ENCODE assay signal across 8 mouse cellular contexts in genomic region chr13:102874465-102875143, GRCm38 (mm10).
DNase-seq lines count a peak whose midpoint lies in the region; ATAC-seq lines count a peak whose summit lies in the region.

No protein-coding gene starts in this region.

- no peak overlapping the region for H3K27ac ChIP-seq in neural tube, embryonic 11.5 days (ENCODE audit: low read depth, low read length)
- H3K27ac ChIP-seq in neural tube, embryonic 15.5 days (replicated peaks) = no peak overlapping the region
- peak overlapping the region; percentile 30 to 45; a peak in 3 of 4 replicates for H3K27ac ChIP-seq in heart, embryonic 14.5 days (replicated peaks in 1 of 2; ENCODE audit: control insufficient read depth in 1 of 2, insufficient read depth in 1 of 2, low read depth in 2 of 2, low read length in 2 of 2)
- no peak overlapping the region; the same call in none of the 2 replicates for H3K27ac ChIP-seq in lung, embryonic 16.5 days (ENCODE audit: low read length)

- H3K4me3 ChIP-seq in neural tube, embryonic 11.5 days (ENCODE audit: low read depth, low read length) = no peak overlapping the region
- H3K4me3 ChIP-seq in neural tube, embryonic 15.5 days (replicated peaks) = no peak overlapping the region
- H3K4me3 ChIP-seq in heart, embryonic 14.5 days (ENCODE audit: control insufficient read depth in 1 of 2, insufficient read depth in 1 of 2, low read depth in 1 of 2, low read length in 2 of 2) = no peak overlapping the region
- H3K4me3 ChIP-seq in lung, embryonic 16.5 days (ENCODE audit: low read length) = no peak overlapping the region

- H3K9ac ChIP-seq in neural tube, embryonic 11.5 days (ENCODE audit: low read length) = no peak overlapping the region
- no peak overlapping the region for H3K9ac ChIP-seq in neural tube, embryonic 15.5 days (replicated peaks)
- H3K9ac ChIP-seq in heart, embryonic 14.5 days (ENCODE audit: low read length) = no peak overlapping the region
- no peak overlapping the region for H3K9ac ChIP-seq in lung, embryonic 16.5 days (ENCODE audit: low read length)

- no peaks in the 10 kb centered on the region for H3K9me3 ChIP-seq in neural tube, embryonic 11.5 days (ENCODE audit: control insufficient read depth, low read length)
- no peaks in the 10 kb centered on the region for H3K9me3 ChIP-seq in neural tube, embryonic 15.5 days (replicated peaks)
- no peaks in the 10 kb centered on the region for H3K9me3 ChIP-seq in heart, embryonic 14.5 days (ENCODE audit: control insufficient read depth, low read length)
- no peaks in the 10 kb centered on the region for H3K9me3 ChIP-seq in lung, embryonic 16.5 days (ENCODE audit: control insufficient read depth, low read length)

- peak; percentile 68 for DNase-seq in adrenal gland, adult 2 months
- no peak for DNase-seq in adrenal gland, adult 18-20 months (ENCODE audit: low spot score in 2 of 2)
- peak; percentile 50 for DNase-seq in neural tube, embryonic 11.5 days (ENCODE audit: low spot score)
- DNase-seq in thymus, postnatal 36 days = no peak
- no peak for DNase-seq in thymus, postnatal 4 days

- H3K36me3 ChIP-seq in neural tube, embryonic 11.5 days (ENCODE audit: control insufficient read depth, insufficient read depth, low read length) = no peaks in the 10 kb centered on the region
- no peaks in the 10 kb centered on the region for H3K36me3 ChIP-seq in neural tube, embryonic 15.5 days
- no peaks in the 10 kb centered on the region for H3K36me3 ChIP-seq in heart, embryonic 14.5 days (ENCODE audit: control insufficient read depth, insufficient read depth, low read length)
- H3K36me3 ChIP-seq in lung, embryonic 16.5 days (ENCODE audit: control insufficient read depth, insufficient read depth, low read length) = no peaks in the 10 kb centered on the region

- no peak for ATAC-seq in neural tube, embryonic 11.5 days (ENCODE audit: insufficient read depth, low FRiP score, low TSS enrichment)
- no peak for ATAC-seq in neural tube, embryonic 15.5 days (ENCODE audit: low FRiP score)
- ATAC-seq in heart, embryonic 14.5 days (ENCODE audit: insufficient number of reproducible peaks, insufficient read depth, low FRiP score, low read depth) = no peak
- ATAC-seq in lung, embryonic 16.5 days (ENCODE audit: low read depth) = 0 out of 2 replicates have a peak, but pooled peaks have one; percentile 50

- H3K4me2 ChIP-seq in neural tube, embryonic 11.5 days (ENCODE audit: low read depth) = no peak overlapping the region
- H3K4me2 ChIP-seq in neural tube, embryonic 15.5 days = no peak overlapping the region
- no peak overlapping the region for H3K4me2 ChIP-seq in heart, embryonic 14.5 days (ENCODE audit: low read length)
- no peak overlapping the region for H3K4me2 ChIP-seq in lung, embryonic 16.5 days (ENCODE audit: low read depth, low read length)

- no peaks in the 10 kb centered on the region for H3K27me3 ChIP-seq in neural tube, embryonic 11.5 days (ENCODE audit: control insufficient read depth, insufficient read depth, low read length)
- H3K27me3 ChIP-seq in neural tube, embryonic 15.5 days (replicated peaks) = no peaks in the 10 kb centered on the region
- no peaks in the 10 kb centered on the region for H3K27me3 ChIP-seq in heart, embryonic 14.5 days (ENCODE audit: control insufficient read depth, insufficient read depth, low read length)
- no peaks in the 10 kb centered on the region for H3K27me3 ChIP-seq in lung, embryonic 16.5 days (ENCODE audit: control insufficient read depth, insufficient read depth, low read depth, low read length)

- peaks cover 7% of the 10 kb centered on the region; the same call in 1 of the 2 replicates for H3K4me1 ChIP-seq in neural tube, embryonic 11.5 days (ENCODE audit: control insufficient read depth, insufficient read depth, low read length)
- peaks cover 22% of the 10 kb centered on the region for H3K4me1 ChIP-seq in neural tube, embryonic 15.5 days
- peaks cover 33 to 60% of the 10 kb centered on the region in 2 experiments for H3K4me1 ChIP-seq in heart, embryonic 14.5 days (ENCODE audit: control insufficient read depth in 2 of 2, insufficient read depth in 2 of 2, low read length in 2 of 2)
- peaks cover 19% of the 10 kb centered on the region for H3K4me1 ChIP-seq in lung, embryonic 16.5 days (replicated peaks; ENCODE audit: control insufficient read depth, insufficient read depth, low read length)

- WGBS in neural tube, embryonic 11.5 days = 71% methylated on average over 14 of the region's 14 CpGs
- WGBS in neural tube, embryonic 15.5 days = 46% methylated on average over 14 of the region's 14 CpGs
- 67% methylated on average over 14 of the region's 14 CpGs for WGBS in heart, embryonic 14.5 days
- WGBS in lung, embryonic 16.5 days = 73% methylated on average over 14 of the region's 14 CpGs

Comparison
In these comparisons a context has a peak if more than half of its experiments do, and no peak if none do; other contexts are left out.
1. DNase-seq: peak in adrenal gland, adult 2 months (single experiment) and neural tube, embryonic 11.5 days (single experiment); none in adrenal gland, adult 18-20 months (0 of 2), thymus, postnatal 36 days (0 of 2) and thymus, postnatal 4 days (single experiment).
2. H3K27ac ChIP-seq: peak in heart, embryonic 14.5 days (2 of 2); none in neural tube, embryonic 11.5 days (single experiment), neural tube, embryonic 15.5 days (single experiment) and lung, embryonic 16.5 days (single experiment).